Mouse (Mus musculus): ENCODE results near the gene Gm10974.

DNA sequence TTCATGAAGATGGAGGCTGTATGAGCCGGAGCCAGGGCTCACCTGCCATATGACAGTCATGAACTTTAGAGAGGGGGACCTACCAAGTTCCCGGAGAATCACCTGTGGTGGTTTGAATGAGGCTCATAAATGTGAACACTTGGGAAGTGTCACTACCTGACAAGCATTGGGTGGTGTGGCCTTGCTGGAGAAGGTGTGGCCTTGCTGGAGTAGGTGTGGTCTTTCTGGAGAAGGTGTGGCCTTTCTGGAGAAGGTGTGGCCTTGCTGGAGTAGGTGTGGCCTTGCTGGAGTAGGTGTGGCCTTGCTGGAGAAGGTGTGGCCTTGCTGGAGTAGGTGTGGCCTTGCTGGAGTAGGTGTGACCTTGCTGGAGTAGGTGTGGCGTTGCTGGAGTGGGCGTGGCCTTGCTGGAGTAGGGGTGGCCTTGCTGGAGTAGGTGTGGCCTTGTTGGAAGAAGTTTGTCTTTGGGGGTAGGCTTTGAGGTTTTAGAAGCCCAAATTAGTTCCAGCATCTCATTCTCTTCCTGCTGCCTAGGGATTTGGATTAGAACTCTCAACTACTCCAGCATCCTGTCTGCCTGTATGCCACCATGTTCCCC lies 31.7 kb upstream of the Gm10974 start:
- TF ChIP-seq CTCF (conservative IDR thresholded peaks at IDR 0.05; ENCODE audit: low read length) (no peak), NANOG (IDR thresholded peaks at IDR 0.05; ENCODE audit: borderline replicate concordance, low read length) (no peak), POU5F1 (IDR thresholded peaks at IDR 0.05; ENCODE audit: borderline replicate concordance, low read length) (no peak)
